Mouse (Mus musculus) liver, postnatal 0 days (tissue): ENCODE data around the gene Capn13. TPM values are rescaled to one million over a fixed set of nuclear protein-coding genes. Genes with fewer than 3 reads are reported as not detected.

Experiments used
- ATAC-seq: fragments of 200-750 bp; cut with Nextera tagmentation; 2 replicates; pipeline ENCODE4 v1.8.0; 2017; ENCODE audit warnings: mild to moderate bottlenecking, moderate library complexity
- DNase-seq: peaks from one replicate; pipeline ENCODE4 v3.0.0-alpha.2; 2016
- H3K27ac ChIP-seq: fragments of 300-500 bp; sonication (generic); 2 replicates; pipeline ENCODE4 v1.5.1; 2014; ENCODE audit warnings: antibody characterized with exemption, moderate library complexity, mild to moderate bottlenecking, low read depth
- H3K27me3 ChIP-seq: fragments of 300-500 bp; sonication (generic); 2 replicates; pipeline ENCODE4 v1.6.1; 2014; ENCODE audit warnings: low read length, control low read depth, mixed read lengths; ENCODE audit not compliant: insufficient read depth
- H3K36me3 ChIP-seq: fragments of 300-500 bp; sonication (generic); replicated peaks from 2 replicates; pipeline ENCODE4 v1.6.1; 2014; ENCODE audit warnings: mild to moderate bottlenecking, control low read depth, low read length, moderate library complexity, mixed read lengths; ENCODE audit not compliant: insufficient read depth
- H3K4me1 ChIP-seq: fragments of 300-500 bp; sonication (generic); 2 replicates; pipeline ENCODE4 v1.6.1; 2014; ENCODE audit warnings: antibody characterized with exemption, mild to moderate bottlenecking, control low read depth; ENCODE audit not compliant: insufficient read depth
- H3K4me2 ChIP-seq: fragments of 300-500 bp; sonication (generic); 2 replicates; pipeline ENCODE4 v1.6.1; 2014; ENCODE audit warnings: low read depth, mild to moderate bottlenecking, low read length, moderate library complexity, mixed read lengths
- H3K4me3 ChIP-seq: fragments of 300-500 bp; sonication (generic); 2 replicates; pipeline ENCODE4 v1.5.1; 2014; ENCODE audit warnings: low read depth, low read length
- H3K9ac ChIP-seq: fragments of 300-500 bp; sonication (generic); replicated peaks from 2 replicates; pipeline ENCODE4 v1.6.1; 2014; ENCODE audit warnings: mild to moderate bottlenecking, moderate library complexity
- H3K9me3 ChIP-seq: fragments of 300-500 bp; sonication (generic); 2 replicates; pipeline ENCODE4 v1.6.1; 2016; ENCODE audit warnings: mild to moderate bottlenecking, control low read depth, low read length, mixed read lengths
- CTCF ChIP-seq: sonication (generic); IDR thresholded peaks from 2 replicates; pipeline ENCODE4 v1.5.1; 2016; ENCODE audit warnings: antibody characterized with exemption, low read depth
- EP300 ChIP-seq: IDR thresholded peaks from 2 replicates; pipeline ENCODE4 v1.6.1; 2016; ENCODE audit warnings: antibody characterized with exemption, low read depth, mild to moderate bottlenecking
- WGBS: fragments of 180-500 bp; shearing (Covaris S2); extraction: QIAGEN DNeasy Blood & Tissue Kit; methylation state at CpG from one replicate; pipeline ENCODE4 v1.1.7; 2014; ENCODE audit not compliant: insufficient replicate concordance; 5-methylcytosine and 5-hydroxymethylcytosine counted together
- polyA plus RNA-seq: library from polyadenylated mRNA; unstranded; fragments of >200 nt; fragmentation: Nextera tagmentation; extraction: Ambion mirVana; gene quantifications from 2 replicates; pipeline ENCODE4 v1.2.1, GENCODE M21; 2015

Gene Capn13
- polyA plus RNA-seq, 1 experiment from 2014 or later, result not detected

DNA sequence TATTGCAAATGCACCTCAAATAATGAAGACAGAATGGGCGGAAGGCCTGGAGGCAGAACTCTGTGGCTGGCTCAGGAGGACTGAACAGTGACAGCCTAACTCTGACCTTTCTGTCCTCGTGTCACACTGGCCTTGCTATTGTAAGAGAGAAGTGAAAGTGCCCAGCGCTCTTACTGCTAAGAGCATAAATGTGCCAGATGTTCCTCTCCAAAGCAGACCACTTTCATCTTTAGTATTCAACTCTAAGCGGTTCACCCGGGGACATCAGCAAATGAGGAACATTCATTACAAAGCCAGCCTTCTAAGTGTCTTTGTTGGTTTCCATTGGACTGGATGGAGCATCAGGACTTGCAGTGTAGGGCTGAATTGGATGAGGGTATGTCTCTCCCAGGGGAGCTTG is 39.6 kb downstream of the Capn13 start:
- DNase-seq (no peak), ATAC-seq (peak; percentile 25; the same call in 1 of the 2 replicates)
- H3K9ac ChIP-seq, result no peak overlapping the region
- no peak overlapping the region for H3K4me3 ChIP-seq
- H3K9me3 ChIP-seq, result no peaks in the 10 kb centered on the region
- H3K36me3 ChIP-seq, result no peaks in the 10 kb centered on the region
- TF ChIP-seq EP300, result no peak
- no peak for TF ChIP-seq CTCF
- WGBS, result 57% methylated on average over 5 of the region's 5 CpGs
- no peaks in the 10 kb centered on the region for H3K4me1 ChIP-seq
- no peak overlapping the region for H3K27ac ChIP-seq
- no peaks in the 10 kb centered on the region for H3K27me3 ChIP-seq
- no peak overlapping the region for H3K4me2 ChIP-seq

DNA sequence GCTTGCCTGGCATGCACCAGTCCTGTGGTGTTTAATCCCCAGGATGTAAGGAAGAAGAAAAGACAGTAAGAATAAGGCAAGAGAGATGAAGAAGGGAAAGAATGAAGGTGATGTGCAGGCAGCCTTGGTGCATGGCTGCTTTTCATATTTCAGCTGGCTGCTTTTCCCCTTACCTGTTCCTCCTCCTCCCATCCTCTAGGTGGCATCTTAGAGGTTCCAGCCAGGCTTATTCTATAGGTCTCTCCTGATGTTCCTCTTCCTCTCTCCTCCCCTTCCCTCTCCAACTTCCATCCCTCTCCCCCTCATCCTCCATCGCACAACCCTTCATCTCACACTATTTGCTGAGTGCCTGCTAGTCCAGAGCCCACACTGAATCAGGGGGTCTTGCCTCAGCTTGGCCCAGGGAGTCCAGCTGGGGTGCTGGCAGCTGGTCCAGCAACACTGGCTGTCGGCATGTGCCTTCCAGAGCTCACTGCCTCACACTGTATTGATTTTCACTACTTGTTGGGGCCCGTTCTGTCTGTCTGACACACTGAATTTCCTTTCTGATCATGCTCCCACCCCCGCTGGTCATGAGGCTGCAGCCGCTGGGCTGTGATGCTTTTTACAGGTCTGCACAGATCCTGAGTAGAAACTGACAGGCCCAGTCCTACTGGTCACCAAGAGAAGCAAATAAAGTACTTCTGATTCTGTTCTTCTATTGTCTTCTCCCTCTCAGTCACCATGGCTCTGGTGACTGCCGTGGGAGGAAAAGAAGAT is 56.9 kb downstream of the Capn13 start:
- Histone ChIP-seq H3K4me1 (no peaks in the 10 kb centered on the region), H3K4me2 (no peak overlapping the region), H3K9me3 (no peaks in the 10 kb centered on the region), H3K9ac (no peak overlapping the region), H3K36me3 (no peaks in the 10 kb centered on the region), H3K27me3 (no peaks in the 10 kb centered on the region), H3K4me3 (no peak overlapping the region), H3K27ac (no peak overlapping the region)
- DNase-seq, result no peak
- 65% methylated on average over 6 of the region's 6 CpGs for WGBS
- TF ChIP-seq EP300 (no peak), CTCF (peak; percentile 43)
- no peak for ATAC-seq

DNA sequence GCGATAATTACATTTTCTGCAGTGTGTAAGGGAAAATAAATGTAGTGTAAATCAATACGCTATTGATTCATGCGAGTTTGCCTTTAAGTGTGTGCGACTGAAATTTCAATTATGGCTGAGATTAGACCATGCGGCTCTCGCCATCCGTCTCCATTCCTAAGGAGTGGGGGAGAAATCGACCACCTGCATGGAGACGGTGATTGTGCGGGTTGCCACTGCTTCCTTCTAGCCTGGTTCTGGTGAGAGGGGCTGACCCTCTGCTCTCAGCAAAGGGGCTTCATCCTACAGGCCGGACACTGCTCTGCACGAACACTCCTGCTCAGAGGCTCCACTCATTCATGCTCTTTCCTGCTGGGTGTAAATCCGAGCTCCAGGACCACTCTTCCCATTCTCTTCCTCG is 58.0 kb downstream of the Capn13 start:
- 83% methylated on average over 14 of the region's 14 CpGs for WGBS
- H3K27me3 ChIP-seq, result no peaks in the 10 kb centered on the region
- no peak for ATAC-seq
- H3K4me3 ChIP-seq, result no peak overlapping the region
- no peak for TF ChIP-seq CTCF
- no peak for TF ChIP-seq EP300
- H3K36me3 ChIP-seq, result no peaks in the 10 kb centered on the region
- no peak overlapping the region for H3K27ac ChIP-seq
- H3K4me2 ChIP-seq, result no peak overlapping the region
- H3K9ac ChIP-seq, result no peak overlapping the region
- H3K4me1 ChIP-seq, result no peaks in the 10 kb centered on the region
- no peak for DNase-seq
- no peaks in the 10 kb centered on the region for H3K9me3 ChIP-seq

DNA sequence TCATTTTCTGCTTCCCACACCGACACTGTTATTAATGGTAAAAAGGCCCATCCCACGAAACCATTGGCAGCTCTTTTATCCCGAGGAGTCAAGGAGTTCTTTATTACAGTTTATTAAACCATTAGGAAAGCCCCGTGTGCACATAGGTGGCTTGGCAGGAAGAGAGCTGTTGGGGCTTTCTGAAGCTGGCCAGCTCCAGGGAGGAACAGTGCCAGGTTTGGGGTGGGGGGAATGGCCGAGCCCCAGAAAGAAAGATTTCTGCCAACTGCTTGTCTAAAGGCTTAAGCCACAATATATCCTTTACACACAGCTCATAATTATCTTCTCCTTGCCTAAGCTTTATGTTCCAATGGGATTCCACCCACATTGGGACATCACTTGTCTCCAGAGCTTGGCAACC is 71.6 kb downstream of the Capn13 start:
- ATAC-seq (no peak), DNase-seq (no peak)
- H3K4me1 ChIP-seq, result no peaks in the 10 kb centered on the region
- no peaks in the 10 kb centered on the region for H3K36me3 ChIP-seq
- no peaks in the 10 kb centered on the region for H3K27me3 ChIP-seq
- 71% methylated on average over 5 of the region's 5 CpGs for WGBS
- no peak overlapping the region for H3K4me3 ChIP-seq
- H3K4me2 ChIP-seq, result no peak overlapping the region
- no peaks in the 10 kb centered on the region for H3K9me3 ChIP-seq
- TF ChIP-seq EP300 (no peak), CTCF (no peak)
- no peak overlapping the region for H3K27ac ChIP-seq
- H3K9ac ChIP-seq, result no peak overlapping the region

DNA sequence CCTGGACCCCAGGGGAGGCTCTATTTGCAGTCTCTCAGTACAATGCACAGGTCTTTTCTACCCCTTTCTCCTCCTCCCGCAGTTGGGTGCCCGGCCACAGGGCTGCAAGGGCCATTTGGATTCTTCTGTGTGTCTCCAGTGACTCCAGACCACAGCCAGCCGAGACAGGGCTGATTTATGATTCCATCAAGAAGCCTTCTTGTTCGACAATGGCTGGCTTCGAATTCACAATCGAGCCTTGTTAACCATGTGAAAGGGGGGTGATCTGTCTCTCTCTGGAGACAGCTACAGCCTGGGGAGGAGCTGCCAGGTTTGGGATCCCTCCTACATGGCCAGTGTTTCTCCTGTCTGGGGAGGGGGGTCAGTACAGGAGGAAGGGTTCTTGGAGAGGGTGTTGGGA is 75.4 kb downstream of the Capn13 start:
- ATAC-seq (no peak), DNase-seq (no peak)
- TF ChIP-seq CTCF (no peak), EP300 (no peak)
- no peak overlapping the region for H3K9ac ChIP-seq
- no peaks in the 10 kb centered on the region for H3K27me3 ChIP-seq
- no peak overlapping the region for H3K4me3 ChIP-seq
- no peak overlapping the region for H3K4me2 ChIP-seq
- H3K4me1 ChIP-seq, result no peaks in the 10 kb centered on the region
- 26% methylated on average over 6 of the region's 6 CpGs for WGBS
- no peaks in the 10 kb centered on the region for H3K36me3 ChIP-seq
- H3K27ac ChIP-seq, result no peak overlapping the region
- no peaks in the 10 kb centered on the region for H3K9me3 ChIP-seq

DNA sequence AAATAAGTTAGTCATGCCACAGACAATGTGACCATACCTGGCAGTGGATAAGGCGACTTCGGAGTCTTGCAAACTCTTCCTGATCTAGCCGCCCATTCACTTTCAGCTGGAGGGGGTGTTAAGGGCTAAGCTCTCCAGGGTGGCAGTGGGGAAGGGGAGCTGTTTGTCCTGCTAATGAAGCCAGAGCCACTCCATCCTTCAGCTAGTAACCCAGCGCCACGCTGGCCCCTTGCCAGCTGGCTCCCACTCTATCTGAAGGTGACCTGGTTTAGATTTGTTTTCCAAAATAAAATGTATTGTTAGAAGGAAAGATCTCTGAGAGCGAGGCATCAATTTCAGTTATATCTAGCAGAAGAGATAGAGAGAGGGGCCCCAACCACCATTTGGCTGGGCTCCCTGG is 75.9 kb downstream of the Capn13 start:
- Histone ChIP-seq H3K9ac (no peak overlapping the region), H3K4me2 (no peak overlapping the region), H3K4me1 (no peaks in the 10 kb centered on the region), H3K9me3 (no peaks in the 10 kb centered on the region), H3K4me3 (no peak overlapping the region), H3K36me3 (no peaks in the 10 kb centered on the region), H3K27ac (no peak overlapping the region), H3K27me3 (no peaks in the 10 kb centered on the region)
- no peak for ATAC-seq
- no peak for TF ChIP-seq EP300
- no peak for TF ChIP-seq CTCF
- no peak for DNase-seq
- 55% methylated on average over 6 of the region's 6 CpGs for whole genome bisulfite sequencing

DNA sequence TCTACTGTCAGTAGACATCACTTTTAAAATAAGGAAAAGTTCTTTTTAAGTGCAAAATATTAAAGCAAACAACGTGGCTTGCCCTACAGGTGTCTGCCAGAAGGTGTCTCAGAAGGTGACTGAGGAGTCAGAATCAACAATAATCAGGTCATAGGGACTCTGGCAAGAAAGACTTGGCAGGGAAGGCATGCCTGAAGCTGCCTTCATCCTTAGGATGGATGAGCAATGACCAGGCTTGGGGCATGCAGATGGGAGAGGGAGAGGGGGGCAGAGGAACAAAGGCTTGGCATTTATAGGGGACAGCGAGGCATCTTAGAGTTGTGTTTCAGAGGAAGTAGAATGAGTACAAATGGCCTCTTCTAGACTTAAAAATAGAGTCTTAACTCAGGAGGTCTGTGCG is 76.7 kb downstream of the Capn13 start:
- DNase-seq, result no peak
- Histone ChIP-seq H3K27ac (no peak overlapping the region), H3K9me3 (no peaks in the 10 kb centered on the region), H3K36me3 (no peaks in the 10 kb centered on the region), H3K4me3 (no peak overlapping the region), H3K9ac (no peak overlapping the region), H3K27me3 (no peaks in the 10 kb centered on the region), H3K4me1 (no peaks in the 10 kb centered on the region), H3K4me2 (no peak overlapping the region)
- WGBS, result 65% methylated on average over 3 of the region's 3 CpGs
- ATAC-seq, result no peak
- TF ChIP-seq CTCF, result no peak
- no peak for TF ChIP-seq EP300
